Mouse (Mus musculus): Measurements from ENCODE around the gene Scgb1b19.
"Not testable (repeated sequence)": the region's sequence is repeated elsewhere in the genome, so short reads cannot be mapped to it uniquely, and the experiment has no call there.

Gene Scgb1b19

GRCm38 (mm10) chr7:33286991-33287390 lies at the start of gene Scgb1b19:
TSS of gene Scgb1b19 (plus strand) at chr7:33287291.
- DNase-seq (ENCODE audit: low spot score), result not testable (repeated sequence)

GRCm38 (mm10) chr7:33280238-33280637 lies 6.9 kb upstream of the Scgb1b19 start, which contains the start of gene Scgb2b19:
TSS of gene Scgb2b19 (minus strand) at chr7:33280338.
- not testable (repeated sequence) for DNase-seq (ENCODE audit: low spot score)

Data from ovary, postnatal 36 days (tissue).